Mouse (Mus musculus): ENCODE measurements around the gene Mybpc3.

Mybpc3 gene

GRCm38 (mm10) chr2:91175490-91175889 lies 57.5 kb downstream of the Mybpc3 start:
- DNase-seq = no peak

- peak; percentile 31 for DNase-seq
Observed at GRCm38 (mm10) chr2:91176234-91176633, 58.3 kb downstream of the Mybpc3 start.

GRCm38 (mm10) chr2:91179825-91180224 lies 61.9 kb downstream of the Mybpc3 start:
- DNase-seq = no peak

- DNase-seq = peak; percentile 47
Observed at GRCm38 (mm10) chr2:91180706-91181105, 62.8 kb downstream of the Mybpc3 start.

GRCm38 (mm10) chr2:91182016-91182404 lies 64.1 kb downstream of the Mybpc3 start:
- peak; percentile 79 for DNase-seq

GRCm38 (mm10) chr2:91182405-91183147 lies 64.6 kb downstream of the Mybpc3 start:
- peak; percentile 93 for DNase-seq

- DNase-seq = peak; percentile 99
Observed at GRCm38 (mm10) chr2:91183148-91183513, 65.2 kb downstream of the Mybpc3 start.

- peak; percentile 60 for DNase-seq
Observed at GRCm38 (mm10) chr2:91183711-91184405, 65.9 kb downstream of the Mybpc3 start, which contains the start of gene Madd. Madd (minus strand) TSS chr2:91183837.

Data from cerebellum, adult 11-12 months (tissue).